Mouse (Mus musculus) limb, embryonic 10.5 days (tissue): ENCODE measurements at regions not wholly inside any gene's neighbourhood (a gene's known extent, or its start where the extent isn't known, plus 50 kb on each side); places are given as distances from the start of the nearest gene placed in this dataset.
A peak's percentile ranks its signal among the peaks of the same experiment; 100 is the strongest.

Experiments used
- DNase-seq: peaks from one replicate; pipeline ENCODE4 v3.0.0-alpha.2; 2017; ENCODE audit warnings: low spot score
- H3K27ac ChIP-seq: fragments of 300-500 bp; sonication (generic); 2 replicates; pipeline ENCODE4 v1.5.1; 2016; ENCODE audit warnings: mild to moderate bottlenecking
- H3K27me3 ChIP-seq: fragments of 300-500 bp; sonication (generic); 2 replicates; pipeline ENCODE4 v1.6.1; 2016; ENCODE audit warnings: low read depth, mild to moderate bottlenecking; ENCODE audit not compliant: poor library complexity, severe bottlenecking
- H3K36me3 ChIP-seq: fragments of 300-500 bp; sonication (generic); 2 replicates; pipeline ENCODE4 v1.6.1; 2016; ENCODE audit warnings: mild to moderate bottlenecking, moderate library complexity
- H3K4me1 ChIP-seq: fragments of 300-500 bp; sonication (generic); 2 replicates; pipeline ENCODE4 v1.6.1; 2016
- H3K4me3 ChIP-seq: fragments of 300-500 bp; sonication (generic); 2 replicates; pipeline ENCODE4 v1.5.1; 2016; ENCODE audit warnings: mild to moderate bottlenecking, moderate library complexity
- H3K9me3 ChIP-seq: fragments of 300-500 bp; sonication (generic); replicated peaks from 2 replicates; pipeline ENCODE4 v1.6.1; 2016; ENCODE audit warnings: mild to moderate bottlenecking
- WGBS: fragments of 180-500 bp; shearing (Covaris S2); methylation state at CpG from one replicate; pipeline ENCODE4 v1.1.7; 2016; 5-methylcytosine and 5-hydroxymethylcytosine counted together

GRCm38 (mm10) chr4:62755237-62755900 is 195.7 kb downstream of the Rgs3 start:
- WGBS, result 30% methylated on average over 5 of the region's 5 CpGs
- peaks cover 52% of the 10 kb centered on the region for H3K4me1 ChIP-seq
- no peaks in the 10 kb centered on the region for H3K27me3 ChIP-seq
- H3K36me3 ChIP-seq, result no peaks in the 10 kb centered on the region
- peak overlapping the region; percentile 74 for H3K27ac ChIP-seq
- DNase-seq, result peak; percentile 95
- no peaks in the 10 kb centered on the region for H3K9me3 ChIP-seq
- peak overlapping the region; percentile 14; the same call in 1 of the 2 replicates for H3K4me3 ChIP-seq

- H3K27ac ChIP-seq, result peak overlapping the region; percentile 74
- H3K27me3 ChIP-seq, result no peaks in the 10 kb centered on the region
- H3K9me3 ChIP-seq, result no peaks in the 10 kb centered on the region
- no peaks in the 10 kb centered on the region for H3K36me3 ChIP-seq
- no peak overlapping the region for H3K4me3 ChIP-seq
- no peak for DNase-seq
- H3K4me1 ChIP-seq, result peaks cover 62% of the 10 kb centered on the region
- 44% methylated on average over 10 of the region's 10 CpGs for WGBS
Measured at GRCm38 (mm10) chr4:62756721-62757206, 197.1 kb downstream of the Rgs3 start.

- no peaks in the 10 kb centered on the region for H3K9me3 ChIP-seq
- no peak overlapping the region for H3K4me3 ChIP-seq
- H3K4me1 ChIP-seq, result peaks cover 27% of the 10 kb centered on the region
- 76% methylated on average over 11 of the region's 11 CpGs for WGBS
- peak overlapping the region; percentile 74 for H3K27ac ChIP-seq
- no peaks in the 10 kb centered on the region for H3K36me3 ChIP-seq
- H3K27me3 ChIP-seq, result no peaks in the 10 kb centered on the region
- DNase-seq, result no peak
Measured at GRCm38 (mm10) chr4:62760748-62761604, 201.3 kb downstream of the Rgs3 start.

- 0% methylated on average over 1 of the region's 1 CpGs for WGBS
- H3K27ac ChIP-seq, result peak overlapping the region; percentile 74; the same call in 1 of the 2 replicates
Measured at GRCm38 (mm10) chr4:62761672-62762071, 202.0 kb downstream of the Rgs3 start.

GRCm38 (mm10) chr4:62763990-62764389 is 201.4 kb upstream of the Zfp618 start:
- no peaks in the 10 kb centered on the region for H3K27me3 ChIP-seq
- peaks cover 10% of the 10 kb centered on the region for H3K4me1 ChIP-seq
- H3K4me3 ChIP-seq, result no peak overlapping the region
- no peaks in the 10 kb centered on the region for H3K9me3 ChIP-seq
- H3K36me3 ChIP-seq, result no peaks in the 10 kb centered on the region
- no peak overlapping the region for H3K27ac ChIP-seq
- 12% methylated on average over 5 of the region's 5 CpGs for WGBS
- peak; percentile 84 for DNase-seq

More at GRCm38 (mm10) chr4:62761672-62762071, 202.0 kb downstream of the Rgs3 start:
- H3K36me3 ChIP-seq, result no peaks in the 10 kb centered on the region
- no peaks in the 10 kb centered on the region for H3K27me3 ChIP-seq
- no peak overlapping the region for H3K4me3 ChIP-seq
- H3K4me1 ChIP-seq, result peaks cover 20% of the 10 kb centered on the region
- no peaks in the 10 kb centered on the region for H3K9me3 ChIP-seq
- peak; percentile 87 for DNase-seq

GRCm38 (mm10) chr4:62769469-62770234 is 195.7 kb upstream of the Zfp618 start:
- H3K4me1 ChIP-seq, result peaks cover 13% of the 10 kb centered on the region
- H3K27ac ChIP-seq, result no peak overlapping the region
- WGBS, result 76% methylated on average over 10 of the region's 10 CpGs
- no peaks in the 10 kb centered on the region for H3K27me3 ChIP-seq
- H3K9me3 ChIP-seq, result no peaks in the 10 kb centered on the region
- no peak for DNase-seq
- no peaks in the 10 kb centered on the region for H3K36me3 ChIP-seq
- H3K4me3 ChIP-seq, result no peak overlapping the region

- 86% methylated on average over 10 of the region's 10 CpGs for WGBS
- H3K4me1 ChIP-seq, result peaks cover 11% of the 10 kb centered on the region
- H3K9me3 ChIP-seq, result no peaks in the 10 kb centered on the region
- no peak overlapping the region for H3K4me3 ChIP-seq
- H3K36me3 ChIP-seq, result no peaks in the 10 kb centered on the region
- DNase-seq, result no peak
- H3K27me3 ChIP-seq, result no peaks in the 10 kb centered on the region
- no peak overlapping the region for H3K27ac ChIP-seq
Measured at GRCm38 (mm10) chr4:62775005-62775609, 190.3 kb upstream of the Zfp618 start.

GRCm38 (mm10) chr4:62776881-62777280 is 188.5 kb upstream of the Zfp618 start:
- no peaks in the 10 kb centered on the region for H3K36me3 ChIP-seq
- DNase-seq, result no peak
- peaks cover 22% of the 10 kb centered on the region for H3K4me1 ChIP-seq
- H3K27me3 ChIP-seq, result peaks cover 9% of the 10 kb centered on the region
- H3K27ac ChIP-seq, result no peak overlapping the region
- 94% methylated on average over 9 of the region's 9 CpGs for WGBS
- H3K4me3 ChIP-seq, result no peak overlapping the region
- H3K9me3 ChIP-seq, result no peaks in the 10 kb centered on the region

- no peak overlapping the region for H3K27ac ChIP-seq
- peaks cover 15% of the 10 kb centered on the region for H3K27me3 ChIP-seq
- H3K9me3 ChIP-seq, result no peaks in the 10 kb centered on the region
- no peak for DNase-seq
- 51% methylated on average over 7 of the region's 7 CpGs for WGBS
- peaks cover 22% of the 10 kb centered on the region for H3K4me1 ChIP-seq
- no peaks in the 10 kb centered on the region for H3K36me3 ChIP-seq
- no peak overlapping the region for H3K4me3 ChIP-seq
Measured at GRCm38 (mm10) chr4:62777436-62777835, 187.9 kb upstream of the Zfp618 start.

GRCm38 (mm10) chr4:62778621-62779020 is 186.8 kb upstream of the Zfp618 start:
- WGBS, result 79% methylated on average over 5 of the region's 5 CpGs

GRCm38 (mm10) chr4:62780409-62780808 is 185.0 kb upstream of the Zfp618 start:
- DNase-seq, result peak; percentile 93
- Histone ChIP-seq H3K9me3 (no peaks in the 10 kb centered on the region), H3K4me1 (peaks cover 18% of the 10 kb centered on the region), H3K27ac (peak overlapping the region; percentile 31; the same call in 1 of the 2 replicates), H3K27me3 (peaks cover 19% of the 10 kb centered on the region), H3K4me3 (peak overlapping the region; percentile 55), H3K36me3 (no peaks in the 10 kb centered on the region)
- 3% methylated on average over 15 of the region's 15 CpGs for WGBS

More at GRCm38 (mm10) chr4:62778621-62779020, 186.8 kb upstream of the Zfp618 start:
- Histone ChIP-seq H3K4me1 (peaks cover 18% of the 10 kb centered on the region), H3K4me3 (no peak overlapping the region), H3K27ac (no peak overlapping the region), H3K36me3 (no peaks in the 10 kb centered on the region), H3K27me3 (peaks cover 19% of the 10 kb centered on the region), H3K9me3 (no peaks in the 10 kb centered on the region)
- no peak for DNase-seq

- Histone ChIP-seq H3K9me3 (no peaks in the 10 kb centered on the region), H3K4me1 (peaks cover 18% of the 10 kb centered on the region), H3K4me3 (peak overlapping the region; percentile 55), H3K27me3 (peaks cover 19% of the 10 kb centered on the region), H3K36me3 (no peaks in the 10 kb centered on the region), H3K27ac (peak overlapping the region; percentile 31; the same call in 1 of the 2 replicates)
- WGBS, result 50% methylated on average over 11 of the region's 11 CpGs
- DNase-seq, result no peak
Measured at GRCm38 (mm10) chr4:62780837-62781236, 184.5 kb upstream of the Zfp618 start.
